Mouse (Mus musculus) intestine, embryonic 16.5 days (tissue): ENCODE measurements at regions not wholly inside any gene's neighbourhood (a gene's known extent, or its start where the extent isn't known, plus 50 kb on each side); places are given as distances from the start of the nearest gene placed in this dataset.

Experiments used
- ATAC-seq: fragments of 200-750 bp; cut with Nextera tagmentation; 2 replicates; pipeline ENCODE4 v1.8.0; 2017; ENCODE audit warnings: moderate TSS enrichment, moderate library complexity
- H3K27ac ChIP-seq: fragments of 300-500 bp; sonication (generic); 2 replicates; pipeline ENCODE4 v1.5.1; 2014; ENCODE audit warnings: mild to moderate bottlenecking, low read length
- H3K27me3 ChIP-seq: fragments of 300-500 bp; sonication (generic); replicated peaks from 2 replicates; pipeline ENCODE4 v1.6.1; 2014; ENCODE audit warnings: low read length, control low read depth, mixed read lengths; ENCODE audit not compliant: control insufficient read depth, insufficient read depth
- H3K36me3 ChIP-seq: fragments of 300-500 bp; sonication (generic); 2 replicates; pipeline ENCODE4 v1.6.1; 2014; ENCODE audit warnings: low read length, control low read depth; ENCODE audit not compliant: control insufficient read depth, insufficient read depth
- H3K4me1 ChIP-seq: fragments of 300-500 bp; sonication (generic); 2 replicates; pipeline ENCODE4 v1.6.1; 2014; ENCODE audit warnings: low read length, control low read depth, mixed read lengths; ENCODE audit not compliant: control insufficient read depth, insufficient read depth
- H3K4me2 ChIP-seq: fragments of 300-500 bp; sonication (generic); 2 replicates; pipeline ENCODE4 v1.6.1; 2014; ENCODE audit warnings: low read depth, low read length, control low read depth
- H3K4me3 ChIP-seq: fragments of 300-500 bp; sonication (generic); 2 replicates; pipeline ENCODE4 v1.5.1; 2014; ENCODE audit warnings: mild to moderate bottlenecking, low read length
- H3K9ac ChIP-seq: fragments of 300-500 bp; sonication (generic); 2 replicates; pipeline ENCODE4 v1.6.1; 2014; ENCODE audit warnings: low read depth, low read length
- H3K9me3 ChIP-seq: fragments of 300-500 bp; sonication (generic); 2 replicates; pipeline ENCODE4 v1.6.1; 2016; ENCODE audit warnings: low read length, control low read depth; ENCODE audit not compliant: control insufficient read depth
- WGBS: fragments of 180-500 bp; shearing (Covaris S2); extraction: QIAGEN DNeasy Blood & Tissue Kit; methylation state at CpG from one replicate; pipeline ENCODE4 v1.1.7; 2014; 5-methylcytosine and 5-hydroxymethylcytosine counted together

DNA sequence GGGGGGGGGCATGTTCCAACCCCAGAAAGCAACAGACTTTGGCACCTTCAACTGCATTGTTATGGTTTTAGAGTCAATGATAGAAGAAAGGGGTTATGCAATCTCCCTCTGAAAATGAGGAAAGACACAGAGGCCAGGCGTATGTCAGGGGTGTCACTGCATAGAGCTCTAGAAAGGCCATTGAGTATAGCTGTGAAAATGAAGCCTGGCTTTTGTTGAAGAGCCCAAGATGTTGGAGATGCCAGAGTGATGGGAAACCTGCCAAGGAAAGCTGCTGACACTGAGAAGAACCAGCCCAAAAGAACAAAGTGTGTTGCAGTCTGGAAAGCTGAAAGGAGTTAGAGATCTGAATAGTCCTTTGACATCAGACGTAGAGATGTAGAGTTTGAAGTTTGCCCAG lies 1022.2 kb upstream of the Slit2 start:
- no peak overlapping the region for H3K4me2 ChIP-seq
- H3K9ac ChIP-seq = no peak overlapping the region
- H3K36me3 ChIP-seq = no peaks in the 10 kb centered on the region
- WGBS = 60% methylated on average over 2 of the region's 2 CpGs
- no peaks in the 10 kb centered on the region for H3K27me3 ChIP-seq
- no peak for ATAC-seq
- no peak overlapping the region for H3K27ac ChIP-seq
- H3K4me3 ChIP-seq = no peak overlapping the region
- no peaks in the 10 kb centered on the region for H3K9me3 ChIP-seq
- no peaks in the 10 kb centered on the region for H3K4me1 ChIP-seq

DNA sequence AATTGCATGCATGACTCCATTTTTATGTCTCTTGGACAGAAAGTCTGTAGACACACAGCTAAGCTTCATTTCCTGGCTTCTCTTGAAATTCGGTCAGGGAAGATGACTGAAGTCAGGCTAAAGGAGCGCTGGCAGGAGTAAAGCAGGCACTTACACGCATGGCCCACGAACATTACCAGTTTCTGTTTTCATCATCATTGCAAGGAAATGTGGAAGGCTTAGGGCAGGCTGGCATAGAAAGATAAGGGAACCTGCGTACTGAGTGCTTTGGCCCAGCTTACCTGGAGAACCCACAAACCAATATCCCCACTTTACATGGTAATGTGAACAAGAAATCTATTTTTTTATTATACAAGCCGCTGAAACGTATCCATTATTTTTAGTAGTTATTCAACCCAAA lies 1056.6 kb upstream of the Slit2 start:
- no peak for ATAC-seq
- Histone ChIP-seq H3K27me3 (no peaks in the 10 kb centered on the region), H3K36me3 (no peaks in the 10 kb centered on the region), H3K4me3 (no peak overlapping the region), H3K4me2 (no peak overlapping the region), H3K4me1 (no peaks in the 10 kb centered on the region), H3K27ac (no peak overlapping the region), H3K9ac (no peak overlapping the region), H3K9me3 (no peaks in the 10 kb centered on the region)
- WGBS = 88% methylated on average over 7 of the region's 7 CpGs

DNA sequence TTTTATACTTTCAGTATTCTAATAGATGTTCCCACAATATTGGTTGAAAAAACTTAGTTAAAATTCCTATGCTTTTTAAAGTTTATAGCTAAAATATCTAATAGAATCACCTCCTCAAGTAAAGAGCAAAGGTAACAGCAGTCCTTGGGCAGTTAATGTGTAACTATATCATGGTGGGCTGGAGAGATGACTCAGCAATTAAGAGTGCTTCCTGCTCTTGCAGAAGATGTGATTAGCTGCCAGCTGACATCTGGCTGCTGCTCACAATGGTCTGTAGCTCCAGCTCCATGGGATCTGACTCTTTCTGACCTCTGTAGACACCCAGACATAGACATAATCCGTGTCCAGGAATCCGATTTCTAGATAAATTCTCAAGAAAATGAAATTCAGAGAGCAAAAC lies 1044.5 kb upstream of the Lcorl start:
- no peak overlapping the region for H3K4me2 ChIP-seq
- no peak overlapping the region for H3K4me3 ChIP-seq
- H3K27me3 ChIP-seq = no peaks in the 10 kb centered on the region
- no peaks in the 10 kb centered on the region for H3K36me3 ChIP-seq
- H3K27ac ChIP-seq = no peak overlapping the region
- H3K9me3 ChIP-seq = no peaks in the 10 kb centered on the region
- H3K4me1 ChIP-seq = no peaks in the 10 kb centered on the region
- H3K9ac ChIP-seq = no peak overlapping the region
- peak; percentile 96 for ATAC-seq
- 80% methylated on average over 2 of the region's 2 CpGs for WGBS

DNA sequence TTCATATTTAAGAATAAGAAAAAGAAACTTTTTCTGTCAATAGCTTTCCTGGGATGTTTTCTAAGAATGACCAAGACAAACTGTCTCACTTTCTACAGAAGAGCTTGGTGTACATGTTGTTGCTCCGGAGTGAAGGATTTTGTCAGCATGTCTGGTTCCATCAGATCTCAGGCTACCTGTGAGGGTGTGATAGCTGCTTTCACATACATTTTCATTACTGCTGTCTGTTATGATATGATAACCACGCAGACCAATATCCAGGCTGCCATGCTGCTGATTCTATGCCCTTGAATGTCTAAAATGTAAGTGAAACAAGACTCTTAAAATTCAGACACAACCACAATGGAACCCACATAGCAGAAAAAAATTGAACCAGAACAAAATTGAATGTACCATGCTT lies 1036.6 kb upstream of the Lcorl start:
- H3K4me1 ChIP-seq = no peaks in the 10 kb centered on the region
- no peaks in the 10 kb centered on the region for H3K27me3 ChIP-seq
- H3K4me2 ChIP-seq = no peak overlapping the region
- H3K4me3 ChIP-seq = no peak overlapping the region
- 80% methylated on average over 2 of the region's 2 CpGs for WGBS
- no peak overlapping the region for H3K27ac ChIP-seq
- H3K9ac ChIP-seq = no peak overlapping the region
- no peaks in the 10 kb centered on the region for H3K36me3 ChIP-seq
- ATAC-seq = no peak
- no peaks in the 10 kb centered on the region for H3K9me3 ChIP-seq

DNA sequence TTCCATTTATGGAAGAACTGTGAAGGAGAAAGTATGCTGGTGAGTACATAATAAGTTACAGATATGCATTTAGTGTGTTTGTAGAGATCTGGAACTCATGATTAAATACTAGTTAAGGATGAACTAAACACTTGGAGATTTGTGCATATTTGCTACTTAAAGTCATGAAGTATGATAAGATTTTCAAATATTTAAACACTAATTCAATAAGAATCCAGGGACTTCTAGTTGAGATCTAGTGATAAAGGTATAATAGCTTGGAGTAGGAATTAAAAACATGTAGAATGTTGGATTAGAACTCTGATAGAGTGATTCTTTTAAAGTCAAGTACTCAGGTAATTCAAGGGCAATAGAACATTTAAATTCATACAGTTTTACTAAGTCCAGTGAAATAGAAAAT lies 1026.5 kb upstream of the Lcorl start:
- Histone ChIP-seq H3K27me3 (no peaks in the 10 kb centered on the region), H3K27ac (no peak overlapping the region), H3K9me3 (no peaks in the 10 kb centered on the region), H3K4me2 (no peak overlapping the region), H3K4me3 (no peak overlapping the region), H3K36me3 (no peaks in the 10 kb centered on the region), H3K4me1 (no peaks in the 10 kb centered on the region), H3K9ac (no peak overlapping the region)
- ATAC-seq = no peak

DNA sequence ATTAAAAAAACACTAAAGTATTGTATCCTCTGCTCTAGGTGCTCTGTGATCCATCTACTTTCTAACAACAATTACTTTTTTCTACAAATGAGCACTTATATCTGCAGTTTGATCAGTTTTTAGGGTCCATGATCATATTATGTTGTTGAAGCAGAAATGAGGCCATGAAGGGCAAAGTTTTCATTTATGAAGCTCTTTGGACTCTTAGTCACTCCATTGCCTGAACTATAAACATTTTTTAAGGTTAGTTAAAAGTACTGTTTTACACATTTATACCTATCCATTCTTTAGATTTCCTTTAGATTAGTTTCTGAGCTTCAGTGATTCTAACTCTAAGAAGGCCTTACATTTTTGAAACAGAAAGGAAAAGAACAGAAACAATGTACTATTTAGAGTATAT lies 999.4 kb upstream of the Lcorl start:
- Histone ChIP-seq H3K4me1 (no peaks in the 10 kb centered on the region), H3K36me3 (no peaks in the 10 kb centered on the region), H3K27ac (no peak overlapping the region), H3K27me3 (no peaks in the 10 kb centered on the region), H3K9me3 (no peaks in the 10 kb centered on the region), H3K9ac (no peak overlapping the region), H3K4me2 (no peak overlapping the region), H3K4me3 (no peak overlapping the region)
- peak; percentile 86 for ATAC-seq

DNA sequence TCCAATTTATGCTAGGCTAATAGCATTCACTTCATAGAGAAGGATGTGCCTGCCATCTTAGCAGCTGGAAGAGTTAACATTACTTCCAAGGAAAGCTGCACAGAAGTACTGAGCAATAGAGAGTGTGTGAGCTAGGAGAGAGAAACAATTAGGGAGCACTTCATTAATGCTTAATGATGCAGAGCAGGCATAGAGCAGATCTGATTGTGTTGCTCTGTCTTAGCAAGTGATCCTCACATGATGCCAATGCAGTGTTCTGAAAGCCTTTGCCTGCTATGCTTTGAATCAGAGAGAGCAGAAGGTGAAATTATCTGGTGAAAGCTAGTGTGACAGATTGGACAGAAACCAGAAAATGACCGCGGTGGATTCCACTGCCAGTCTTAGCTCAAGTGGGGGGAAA lies 987.8 kb upstream of the Lcorl start:
- no peaks in the 10 kb centered on the region for H3K36me3 ChIP-seq
- no peak overlapping the region for H3K27ac ChIP-seq
- no peaks in the 10 kb centered on the region for H3K27me3 ChIP-seq
- no peak overlapping the region for H3K4me3 ChIP-seq
- no peaks in the 10 kb centered on the region for H3K4me1 ChIP-seq
- H3K4me2 ChIP-seq = no peak overlapping the region
- no peak for ATAC-seq
- 67% methylated on average over 2 of the region's 2 CpGs for WGBS
- no peaks in the 10 kb centered on the region for H3K9me3 ChIP-seq
- H3K9ac ChIP-seq = no peak overlapping the region

DNA sequence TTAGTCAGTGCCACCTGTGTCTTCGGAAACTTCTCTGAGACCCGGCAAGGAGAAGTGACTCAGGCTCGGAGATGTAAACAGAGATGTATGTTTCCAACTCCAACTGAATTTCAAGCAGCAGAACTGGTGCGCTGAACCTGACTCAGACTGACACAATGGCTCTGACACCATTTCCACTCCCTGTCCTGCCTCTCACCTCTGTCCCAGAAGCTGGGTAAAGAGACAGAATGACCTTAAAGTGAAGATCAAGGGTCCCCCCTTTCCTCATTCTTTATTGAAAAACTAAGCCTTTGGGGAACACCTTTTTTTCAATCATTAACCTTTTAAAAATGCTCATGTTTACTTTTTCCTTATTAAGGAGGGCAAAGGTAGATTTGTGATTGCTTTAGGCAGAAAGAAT lies 979.4 kb upstream of the Lcorl start:
- Histone ChIP-seq H3K27ac (no peak overlapping the region), H3K4me3 (no peak overlapping the region), H3K4me2 (no peak overlapping the region), H3K9ac (no peak overlapping the region), H3K9me3 (no peaks in the 10 kb centered on the region), H3K27me3 (no peaks in the 10 kb centered on the region), H3K36me3 (no peaks in the 10 kb centered on the region), H3K4me1 (no peaks in the 10 kb centered on the region)
- ATAC-seq = peak; percentile 90
- 58% methylated on average over 4 of the region's 4 CpGs for WGBS

DNA sequence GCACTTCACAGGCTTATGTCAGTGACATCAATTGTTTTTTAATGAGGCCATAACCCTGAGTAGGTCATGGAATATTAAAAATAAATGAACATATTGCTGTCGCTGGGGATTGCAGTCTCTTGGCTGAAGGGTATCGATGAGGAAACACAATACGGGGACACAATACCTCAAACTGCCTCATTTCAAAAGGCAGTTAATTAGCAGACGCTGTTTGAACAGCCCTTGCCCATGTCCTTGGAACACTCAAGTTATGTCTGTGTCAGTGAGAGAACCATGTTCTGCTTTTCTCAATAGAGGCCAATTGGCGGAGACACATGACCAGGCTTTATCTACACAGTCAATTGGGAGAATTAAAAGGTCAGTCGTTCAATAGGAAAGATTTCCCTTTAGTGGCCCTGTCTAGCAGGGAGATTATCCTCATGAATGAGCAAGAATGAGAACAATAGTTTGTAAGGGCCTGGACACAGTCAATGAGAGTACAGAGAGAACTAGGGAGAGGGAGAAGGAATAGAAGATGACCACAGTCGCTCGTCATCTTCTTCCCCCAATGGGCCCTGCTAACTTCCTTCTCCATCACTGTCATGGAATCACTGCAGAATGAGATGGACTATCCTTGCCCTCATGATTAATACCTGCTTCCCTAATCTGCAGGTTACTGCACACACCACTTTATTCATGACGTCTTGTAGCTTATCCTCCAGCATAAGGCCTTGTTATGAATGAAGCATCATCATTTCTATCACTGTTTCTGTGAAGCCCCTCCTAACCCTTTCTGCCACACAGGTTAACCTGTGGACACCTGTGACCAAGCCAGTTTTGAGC lies 973.6 kb upstream of the Lcorl start:
- 75% methylated on average over 9 of the region's 9 CpGs for WGBS
- no peaks in the 10 kb centered on the region for H3K4me1 ChIP-seq

DNA sequence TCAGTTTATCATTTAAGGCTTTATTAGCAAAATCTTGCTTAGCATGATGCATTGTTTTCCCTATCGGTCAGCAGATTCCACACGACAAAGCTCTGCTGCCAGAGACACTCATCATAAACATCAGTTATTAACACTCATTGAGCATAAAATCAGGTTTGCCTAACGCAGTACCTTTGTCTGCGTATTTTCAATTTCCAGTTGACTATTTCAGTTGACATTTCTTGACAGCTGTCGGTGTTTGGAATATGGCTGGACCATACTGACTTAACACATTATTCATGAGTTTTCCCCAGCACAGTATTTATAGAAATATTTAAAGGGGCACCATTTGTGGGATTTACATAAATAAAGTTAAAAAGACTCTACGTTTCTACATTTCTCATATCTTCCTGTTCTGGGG lies 972.7 kb upstream of the Lcorl start:
- H3K9ac ChIP-seq = no peak overlapping the region
- no peak overlapping the region for H3K27ac ChIP-seq
- no peaks in the 10 kb centered on the region for H3K9me3 ChIP-seq
- WGBS = 80% methylated on average over 6 of the region's 6 CpGs
- H3K36me3 ChIP-seq = no peaks in the 10 kb centered on the region
- H3K27me3 ChIP-seq = no peaks in the 10 kb centered on the region
- ATAC-seq = no peak
- H3K4me2 ChIP-seq = no peak overlapping the region
- no peaks in the 10 kb centered on the region for H3K4me1 ChIP-seq
- no peak overlapping the region for H3K4me3 ChIP-seq

More for the DNA sequence above, 973.6 kb upstream of the Lcorl start:
- H3K27me3 ChIP-seq = no peaks in the 10 kb centered on the region
- no peaks in the 10 kb centered on the region for H3K36me3 ChIP-seq
- H3K4me3 ChIP-seq = no peak overlapping the region
- H3K27ac ChIP-seq = no peak overlapping the region
- no peak overlapping the region for H3K9ac ChIP-seq
- H3K9me3 ChIP-seq = no peaks in the 10 kb centered on the region
- ATAC-seq = no peak
- no peak overlapping the region for H3K4me2 ChIP-seq
